Mouse (Mus musculus): Measurements from ENCODE around the gene Vamp9.

Gene Vamp9

GRCm38 (mm10) chr5:99941776-99942502 is 35.9 kb downstream of the Vamp9 start:
- DNase-seq (ENCODE audit: extremely low read depth, low read depth), result no peak

GRCm38 (mm10) chr5:99952513-99952912 is 46.5 kb downstream of the Vamp9 start:
- DNase-seq (ENCODE audit: extremely low read depth, low read depth), result no peak

GRCm38 (mm10) chr5:99953883-99954282 is 47.8 kb downstream of the Vamp9 start:
- no peak for DNase-seq (ENCODE audit: extremely low read depth, low read depth)

DNA sequence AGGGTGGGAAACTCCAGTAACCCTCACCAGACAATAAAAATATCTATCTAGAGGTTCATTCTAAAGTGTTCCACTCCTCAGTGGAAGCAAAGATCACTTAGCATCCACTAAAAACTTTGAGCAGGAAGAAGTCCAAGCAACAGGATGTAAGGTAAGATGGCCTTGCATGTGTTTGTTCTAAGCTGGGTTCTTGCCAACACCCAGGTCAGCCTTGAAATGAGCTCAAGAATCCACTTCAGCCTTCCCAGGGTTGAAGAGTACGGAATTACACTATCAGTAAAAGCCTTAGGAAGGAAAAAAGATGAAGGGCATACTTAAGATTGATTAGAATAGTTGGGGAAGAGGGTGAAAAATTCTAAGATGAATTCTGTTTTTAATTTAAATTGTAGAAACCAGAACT is 52.6 kb downstream of the Vamp9 start:
- no peak for DNase-seq (ENCODE audit: extremely low read depth, low read depth)

- no peak for DNase-seq (ENCODE audit: extremely low read depth, low read depth)
Observed at GRCm38 (mm10) chr5:99959236-99959936, 53.3 kb downstream of the Vamp9 start.

- DNase-seq (ENCODE audit: extremely low read depth, low read depth), result no peak
Observed at GRCm38 (mm10) chr5:99959960-99960359, 53.9 kb downstream of the Vamp9 start.

- DNase-seq (ENCODE audit: extremely low read depth, low read depth), result no peak
Observed at GRCm38 (mm10) chr5:99973941-99974340, 67.9 kb downstream of the Vamp9 start.

DNA sequence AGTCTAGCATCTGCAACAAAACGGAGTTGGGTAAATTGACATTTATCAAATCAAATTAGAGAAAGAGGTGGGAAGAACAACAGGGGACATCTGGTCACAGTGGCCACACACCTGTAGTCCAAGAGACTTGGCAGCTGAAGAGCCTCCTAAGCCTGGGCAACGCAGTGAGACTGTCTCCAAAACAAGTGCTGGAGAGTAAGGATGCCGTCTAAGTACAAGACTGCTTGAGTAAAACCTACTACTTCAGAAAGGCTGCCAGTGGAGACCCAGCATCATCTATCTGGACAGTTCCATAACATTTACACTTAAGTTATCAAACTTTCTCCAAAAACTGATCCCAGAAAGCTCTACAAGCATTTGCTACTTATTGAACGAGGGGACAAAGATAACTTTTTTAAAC is 69.0 kb downstream of the Vamp9 start:
- DNase-seq (ENCODE audit: extremely low read depth, low read depth), result no peak

- DNase-seq (ENCODE audit: extremely low read depth, low read depth), result no peak
Observed at GRCm38 (mm10) chr5:99975776-99976175, 69.7 kb downstream of the Vamp9 start.

DNA sequence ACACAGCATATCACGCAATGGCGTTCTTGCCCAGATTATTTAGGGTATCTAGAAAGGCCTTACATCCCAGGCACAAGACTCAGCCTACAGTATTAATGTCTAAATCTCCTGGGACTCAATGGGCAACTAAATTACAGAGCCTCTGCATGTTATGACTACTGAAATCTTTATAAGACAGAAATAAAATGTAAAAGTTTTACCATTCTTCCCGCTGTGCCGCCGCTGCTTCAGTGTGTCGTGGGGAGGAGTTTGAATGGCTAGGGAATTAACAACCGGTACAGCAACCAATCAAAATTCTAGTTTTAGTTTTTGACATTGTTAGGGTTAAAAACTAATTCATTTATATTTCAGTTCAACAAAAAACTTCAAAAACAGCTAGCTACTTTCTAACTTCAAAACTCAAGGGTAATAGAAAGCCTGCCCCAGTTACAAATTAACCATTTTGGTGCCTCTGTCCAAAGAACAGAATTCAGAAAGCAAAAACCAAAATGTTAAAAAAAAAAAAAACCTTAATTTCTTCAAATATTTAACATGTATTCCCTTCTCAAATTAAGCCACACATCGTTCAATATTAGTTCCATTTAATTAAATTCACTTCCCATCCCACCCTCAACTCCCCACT is 70.4 kb downstream of the Vamp9 start:
- peak; percentile 33 for DNase-seq (ENCODE audit: extremely low read depth, low read depth)

DNA sequence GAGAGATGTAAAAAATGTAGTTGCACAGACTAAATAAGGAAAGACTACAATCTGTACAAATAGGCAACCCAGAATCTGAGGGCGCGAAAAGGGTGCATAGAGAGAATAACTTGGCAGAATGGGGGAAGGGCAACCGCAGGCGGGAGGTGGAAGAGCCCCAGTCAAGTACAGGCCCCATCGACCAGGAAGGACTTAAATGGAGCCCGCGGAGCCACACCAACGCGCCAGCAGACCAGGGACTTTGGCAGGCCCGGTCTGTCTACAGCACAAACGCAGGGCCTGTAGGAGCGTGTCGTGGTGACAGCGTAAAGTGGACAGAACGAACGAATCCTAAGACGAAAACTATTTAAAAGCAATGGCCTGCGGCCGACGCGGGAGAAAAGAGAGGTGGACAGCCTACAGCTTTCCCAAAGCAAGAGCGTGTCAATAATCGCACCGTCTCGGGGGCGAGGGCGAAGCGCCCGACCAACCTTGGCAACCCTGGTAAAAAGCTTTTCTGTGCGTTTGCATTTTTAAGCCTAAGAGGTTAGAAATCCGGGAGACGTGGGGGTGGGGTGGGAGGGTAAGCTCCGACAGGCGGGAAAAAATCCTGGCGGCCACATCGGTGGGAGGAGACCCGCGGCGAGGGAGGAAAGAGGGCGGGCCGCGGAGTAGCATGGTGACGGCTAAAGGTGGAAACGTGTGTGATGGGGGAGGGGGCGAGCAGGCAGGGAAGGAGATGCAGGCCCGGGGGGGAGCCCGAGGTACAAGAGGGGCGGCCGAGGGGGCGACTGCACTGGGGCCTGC is 71.7 kb downstream of the Vamp9 start:
- peak; percentile 49 for DNase-seq (ENCODE audit: extremely low read depth, low read depth)

DNA sequence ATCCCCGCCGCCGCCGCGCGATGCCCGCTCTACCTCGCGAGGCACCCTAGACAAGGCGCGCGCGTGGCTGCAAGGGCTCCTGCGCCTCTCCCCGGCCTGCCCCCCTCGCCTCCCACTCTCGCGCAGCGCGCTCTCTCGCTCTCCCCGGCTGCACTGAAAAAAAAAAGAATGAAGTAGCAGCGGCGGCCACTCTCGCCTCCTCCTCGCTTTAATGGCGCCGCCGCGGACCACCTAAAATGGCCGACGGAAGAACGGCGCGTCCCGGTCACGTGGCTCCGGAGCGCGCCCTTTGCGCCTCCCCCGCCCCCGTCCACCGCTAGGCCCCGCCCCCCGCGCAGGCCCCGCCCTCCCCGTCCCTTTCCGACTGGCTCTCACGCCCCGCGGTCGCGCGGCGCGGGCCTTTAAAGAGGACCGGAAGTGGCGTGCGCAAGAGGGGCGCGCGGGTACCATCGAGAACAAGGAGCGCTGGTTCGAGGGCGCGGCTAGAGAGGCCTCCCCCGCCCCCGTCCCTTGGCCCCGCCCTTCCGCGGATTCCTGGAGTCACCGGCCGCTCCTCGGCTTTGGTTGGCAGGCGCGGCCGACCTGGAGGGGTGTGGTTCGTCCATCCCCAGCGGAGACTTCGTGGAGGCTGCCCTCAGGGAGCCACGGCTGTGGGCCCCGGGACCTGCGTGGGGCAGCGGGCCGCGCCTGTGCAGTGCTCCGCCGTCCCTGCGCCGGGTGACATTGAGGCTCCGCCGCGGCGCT is 72.8 kb downstream of the Vamp9 start, which contains the start of the genes Hnrnpd and 4930524J08Rik:
TSS of gene Hnrnpd (minus strand) at position 240 of the 744 bp plus-strand sequence.
TSS of gene 4930524J08Rik (plus strand) at position 363 of the 744 bp plus-strand sequence.
- peak; percentile 78 for DNase-seq (ENCODE audit: extremely low read depth, low read depth)

- DNase-seq (ENCODE audit: extremely low read depth, low read depth), result no peak
Observed at GRCm38 (mm10) chr5:99983452-99984061, 77.5 kb downstream of the Vamp9 start.

DNA sequence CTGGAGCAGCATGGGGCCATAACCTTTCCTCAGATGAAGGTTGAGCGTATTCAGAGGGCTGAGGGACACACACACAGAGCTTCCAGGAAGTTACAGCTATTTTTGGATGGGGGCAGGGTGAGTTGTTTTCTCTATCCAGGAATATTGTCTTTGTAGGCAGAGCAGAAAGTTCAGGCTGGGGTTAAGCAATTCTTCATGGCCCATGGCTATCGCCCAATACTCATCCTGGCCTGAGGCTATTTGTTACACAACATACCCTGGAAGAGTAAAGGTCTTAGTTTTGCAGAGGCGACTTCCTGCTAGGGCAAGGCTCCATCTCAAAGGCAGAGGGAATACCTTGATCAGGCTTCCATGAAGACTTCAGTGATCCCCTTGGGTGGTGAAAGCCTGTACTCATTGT is 88.1 kb downstream of the Vamp9 start:
- no peak for DNase-seq (ENCODE audit: extremely low read depth, low read depth)

- DNase-seq (ENCODE audit: extremely low read depth, low read depth), result no peak
Observed at GRCm38 (mm10) chr5:99994680-99995079, 88.6 kb downstream of the Vamp9 start.

DNA sequence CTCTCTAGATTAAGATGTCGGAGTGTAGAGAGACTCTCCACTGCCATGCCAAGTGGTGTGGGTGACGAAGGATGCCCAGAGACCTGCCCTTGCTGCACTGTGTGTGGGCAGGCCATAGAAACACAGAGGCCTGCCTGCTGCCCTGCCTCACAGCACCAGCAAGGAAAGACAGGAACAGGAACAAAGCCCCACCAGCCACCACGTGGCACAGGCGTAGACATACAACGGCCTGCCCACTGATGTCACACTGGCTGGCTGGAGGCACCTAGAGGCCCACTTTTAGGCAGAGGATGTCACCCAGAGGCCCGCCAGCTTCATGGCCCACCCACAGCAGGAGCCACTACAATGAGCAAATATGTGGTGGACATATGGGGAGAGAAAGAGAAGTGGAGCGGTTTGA is 94.0 kb downstream of the Vamp9 start:
- DNase-seq (ENCODE audit: extremely low read depth, low read depth), result no peak

DNA sequence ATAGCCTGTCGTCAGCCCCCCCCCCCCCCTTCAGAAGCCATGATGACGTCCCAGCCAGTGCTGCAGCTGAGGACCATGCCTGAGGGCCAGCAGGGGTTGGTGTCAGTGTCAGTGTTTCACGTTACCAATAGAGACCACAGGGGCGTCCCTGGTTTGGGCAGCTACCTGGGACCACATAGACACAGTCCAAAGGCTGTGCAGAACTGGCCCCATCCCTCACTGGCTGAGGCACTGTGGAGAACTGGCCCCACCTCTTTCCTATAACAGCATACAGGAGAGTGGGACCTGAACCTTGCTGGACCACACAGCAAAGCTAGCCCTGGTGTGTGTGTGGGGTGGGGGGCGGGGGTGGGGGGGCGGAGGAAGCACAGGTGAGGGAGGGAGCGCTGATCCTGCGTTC is 94.4 kb downstream of the Vamp9 start:
- no peak for DNase-seq (ENCODE audit: extremely low read depth, low read depth)
